Mouse (Mus musculus) liver, embryonic 13.5 days (tissue): Measurements from ENCODE around the gene Mapre1. TPM values are rescaled to one million over a fixed set of nuclear protein-coding genes. Genes with fewer than 3 reads are reported as not detected.
"Not testable (repeated sequence)": the region's sequence is repeated elsewhere in the genome, so short reads cannot be mapped to it uniquely, and the experiment has no call there.

Source experiments
- ATAC-seq: fragments of 200-750 bp; cut with Nextera tagmentation; 2 replicates; pipeline ENCODE4 v1.8.0; 2017; ENCODE audit warnings: low read depth, mild to moderate bottlenecking, moderate number of reproducible peaks, moderate library complexity
- DNase-seq: peaks from one replicate; pipeline ENCODE4 v3.0.0; 2022
- H3K27ac ChIP-seq: fragments of 300-500 bp; sonication (generic); 2 replicates; pipeline ENCODE4 v1.5.1; 2015; ENCODE audit warnings: moderate library complexity, mild to moderate bottlenecking, inconsistent platforms
- H3K27me3 ChIP-seq: fragments of 300-500 bp; sonication (generic); 2 replicates; pipeline ENCODE4 v1.6.1; 2015; ENCODE audit warnings: mild to moderate bottlenecking, inconsistent platforms
- H3K36me3 ChIP-seq: fragments of 300-500 bp; sonication (generic); 2 replicates; pipeline ENCODE4 v1.6.1; 2015; ENCODE audit warnings: mild to moderate bottlenecking, inconsistent platforms
- H3K4me1 ChIP-seq: fragments of 300-500 bp; sonication (generic); replicated peaks from 2 replicates; pipeline ENCODE4 v1.6.1; 2015; ENCODE audit warnings: inconsistent platforms
- H3K4me2 ChIP-seq: fragments of 300-500 bp; sonication (generic); 2 replicates; pipeline ENCODE4 v1.6.1; 2015; ENCODE audit warnings: inconsistent platforms, mild to moderate bottlenecking, moderate library complexity
- H3K4me3 ChIP-seq: fragments of 300-500 bp; sonication (generic); replicated peaks from 2 replicates; pipeline ENCODE4 v1.5.1; 2015; ENCODE audit warnings: mild to moderate bottlenecking, inconsistent platforms
- H3K9ac ChIP-seq: fragments of 300-500 bp; sonication (generic); 2 replicates; pipeline ENCODE4 v1.6.1; 2015; ENCODE audit warnings: mild to moderate bottlenecking, inconsistent platforms
- H3K9me3 ChIP-seq: fragments of 300-500 bp; sonication (generic); replicated peaks from 2 replicates; pipeline ENCODE4 v1.6.1; 2016; ENCODE audit warnings: inconsistent platforms
- WGBS: fragments of 180-500 bp; shearing (Covaris S2); methylation state at CpG from one replicate; pipeline ENCODE4 v1.1.7; 2015; ENCODE audit not compliant: insufficient replicate concordance; 5-methylcytosine and 5-hydroxymethylcytosine counted together
- polyA plus RNA-seq: library from polyadenylated mRNA; unstranded; fragments of >200 nt; fragmentation: Nextera tagmentation; extraction: Ambion mirVana; gene quantifications from 2 replicates; pipeline ENCODE4 v1.2.1, GENCODE M21; 2015

Gene Mapre1
- polyA plus RNA-seq, result 161 and 202 TPM in 2 replicates

DNA sequence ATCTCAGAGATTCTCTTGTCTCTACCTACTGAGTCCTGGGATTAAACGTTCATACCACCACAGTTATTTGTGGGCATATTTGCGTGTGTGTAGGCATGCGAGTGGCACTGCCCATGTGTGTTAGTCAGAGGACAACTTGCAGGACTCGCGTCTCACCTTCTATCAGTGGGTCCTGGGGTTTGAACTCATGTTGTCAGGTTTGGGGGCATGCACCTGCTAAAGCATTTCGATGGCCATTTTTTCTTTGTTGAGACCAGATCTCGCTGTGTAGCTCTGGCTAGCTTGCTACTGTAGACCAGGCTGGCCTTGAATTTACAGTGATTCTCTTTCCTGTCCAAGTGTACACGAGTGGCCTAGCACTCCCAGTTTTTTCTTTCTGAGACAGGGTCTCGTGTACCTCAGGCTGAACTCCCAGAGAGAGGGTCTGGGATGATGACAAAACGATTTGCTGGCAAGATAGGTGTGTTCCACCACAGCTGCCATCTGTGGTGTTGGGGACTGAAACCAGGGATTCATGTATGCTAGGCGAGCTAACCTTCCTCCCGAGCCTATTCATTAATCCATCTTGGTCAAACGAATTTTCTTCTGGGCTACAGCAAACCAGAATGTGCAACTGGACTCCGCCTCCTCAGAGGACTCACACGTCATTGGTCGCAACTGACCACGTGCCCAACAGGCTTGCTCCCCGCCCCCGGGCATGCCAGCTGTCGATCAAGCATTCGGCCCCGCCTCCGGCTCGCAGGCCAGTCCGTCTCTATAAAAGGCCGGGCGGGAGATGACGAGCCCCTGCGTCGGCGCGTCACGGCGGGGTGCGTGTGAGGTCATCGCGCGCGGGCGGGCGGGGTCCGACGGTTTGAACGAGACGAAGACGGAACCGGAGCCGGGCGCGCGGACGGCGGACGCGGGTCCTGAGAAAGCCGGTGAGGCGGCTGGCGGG is at the start of gene Mapre1:
TSS of gene Mapre1 (plus strand) at position 775 of the 937 bp plus-strand sequence.
- Histone ChIP-seq H3K4me1 (peaks cover 58% of the 10 kb centered on the region), H3K36me3 (peaks cover 10% of the 10 kb centered on the region), H3K9me3 (no peaks in the 10 kb centered on the region), H3K4me2 (peak within 1 kb of the TSS; percentile 86), H3K4me3 (peak within 1 kb of the TSS; percentile 86), H3K27me3 (no peaks in the 10 kb centered on the region), H3K27ac (peak within 1 kb of the TSS; percentile 92), H3K9ac (peak within 1 kb of the TSS; percentile 96)
- DNase-seq (peak; percentile 100), ATAC-seq (peak; percentile 96)
- 9% methylated on average over 58 of the region's 58 CpGs for WGBS

DNA sequence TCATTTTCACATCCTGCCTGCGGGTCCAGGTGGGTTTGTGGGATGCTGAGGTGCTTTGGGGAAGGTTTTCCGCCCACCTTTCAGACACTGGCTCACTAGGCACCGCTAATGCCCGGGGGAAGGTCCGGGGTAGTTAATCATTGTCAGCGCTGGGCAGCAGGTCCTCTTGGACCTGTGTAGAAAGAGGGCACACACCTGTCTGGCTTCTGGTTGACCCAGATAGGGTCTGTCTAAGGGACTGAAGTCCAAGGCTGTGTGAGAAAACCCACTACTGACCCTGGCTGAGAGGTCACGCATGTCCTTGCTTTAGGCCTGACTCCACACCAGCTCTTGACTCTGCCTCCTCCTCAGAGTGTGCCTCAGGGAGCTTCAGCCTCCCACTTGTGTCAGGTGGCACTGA is 47.7 kb upstream of the Mapre1 start:
- not testable (repeated sequence) for H3K4me1 ChIP-seq, H3K27ac ChIP-seq, H3K9ac ChIP-seq, H3K4me3 ChIP-seq, DNase-seq, H3K27me3 ChIP-seq, H3K4me2 ChIP-seq, H3K9me3 ChIP-seq, H3K36me3 ChIP-seq
- peak; percentile 47; the same call in 1 of the 2 replicates for ATAC-seq
- WGBS, result 76% methylated on average over 7 of the region's 7 CpGs

DNA sequence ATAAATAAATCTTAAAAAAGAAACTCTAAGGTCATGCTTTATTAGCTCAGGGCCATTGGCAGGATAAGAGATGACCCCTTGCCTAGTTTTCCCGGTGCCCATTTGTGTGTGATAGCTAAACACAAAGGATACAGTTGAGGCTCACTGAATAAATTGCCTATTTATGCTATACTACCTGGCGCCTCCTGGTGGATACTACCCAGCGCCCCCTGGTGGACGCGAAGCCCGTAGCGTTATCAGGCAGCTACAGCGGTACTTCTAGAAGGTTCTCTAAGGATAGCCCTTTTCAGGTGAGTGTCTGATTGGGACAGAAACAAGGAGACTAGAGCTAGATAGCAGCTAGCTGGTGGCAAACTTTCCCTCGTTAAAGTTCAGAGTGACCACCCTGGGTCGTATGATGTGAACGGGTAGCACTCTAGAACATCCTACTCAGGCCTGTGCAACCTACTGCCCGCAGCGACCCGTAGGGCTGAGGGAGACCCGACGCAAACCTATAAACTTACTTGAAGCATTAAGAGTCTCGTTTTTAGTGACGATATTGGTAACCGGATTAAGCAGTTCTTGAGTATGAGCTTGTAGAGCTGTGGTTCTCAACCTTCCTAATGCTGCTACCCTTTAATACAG is 46.5 kb upstream of the Mapre1 start:
- no peaks in the 10 kb centered on the region for H3K4me1 ChIP-seq
- 0 out of 2 replicates have a peak, but pooled peaks have one; percentile 23 for ATAC-seq
- no peak overlapping the region for H3K9ac ChIP-seq
- DNase-seq, result peak; percentile 58
- no peak overlapping the region for H3K27ac ChIP-seq
- 50% methylated on average over 19 of the region's 19 CpGs for WGBS
- H3K4me2 ChIP-seq, result no peak overlapping the region
- H3K36me3 ChIP-seq, result no peaks in the 10 kb centered on the region
- no peaks in the 10 kb centered on the region for H3K9me3 ChIP-seq
- no peak overlapping the region for H3K4me3 ChIP-seq
- no peaks in the 10 kb centered on the region for H3K27me3 ChIP-seq

DNA sequence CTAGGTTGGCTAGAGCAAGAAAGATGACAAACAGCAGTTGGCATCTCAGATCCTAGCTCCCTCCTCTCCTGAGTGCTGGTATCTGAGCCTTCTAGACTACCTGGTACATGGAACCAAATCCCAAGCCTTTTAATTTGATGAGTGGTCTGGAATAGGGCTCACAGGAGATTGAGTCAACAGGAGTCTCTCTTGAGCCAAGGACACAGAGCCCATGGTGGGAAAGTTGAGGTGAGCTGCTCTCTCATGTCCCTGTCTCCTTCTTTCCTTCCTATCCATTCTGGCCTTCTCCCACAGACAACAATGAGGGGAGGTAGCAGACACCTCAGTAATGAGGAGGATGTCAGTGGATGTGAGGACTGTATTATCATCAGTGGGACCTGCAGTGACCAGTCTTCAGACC is 44.7 kb upstream of the Mapre1 start, which contains the start of gene Dnmt3c:
TSS of gene Dnmt3c (plus strand) at position 301 of the 400 bp plus-strand sequence.
- Histone ChIP-seq H3K4me1 (no peaks in the 10 kb centered on the region), H3K4me3 (no peak within 1 kb of the TSS), H3K9me3 (no peaks in the 10 kb centered on the region), H3K4me2 (no peak within 1 kb of the TSS), H3K36me3 (no peaks in the 10 kb centered on the region), H3K27ac (no peak within 1 kb of the TSS), H3K27me3 (no peaks in the 10 kb centered on the region), H3K9ac (no peak within 1 kb of the TSS)
- ATAC-seq (no peak), DNase-seq (no peak)

DNA sequence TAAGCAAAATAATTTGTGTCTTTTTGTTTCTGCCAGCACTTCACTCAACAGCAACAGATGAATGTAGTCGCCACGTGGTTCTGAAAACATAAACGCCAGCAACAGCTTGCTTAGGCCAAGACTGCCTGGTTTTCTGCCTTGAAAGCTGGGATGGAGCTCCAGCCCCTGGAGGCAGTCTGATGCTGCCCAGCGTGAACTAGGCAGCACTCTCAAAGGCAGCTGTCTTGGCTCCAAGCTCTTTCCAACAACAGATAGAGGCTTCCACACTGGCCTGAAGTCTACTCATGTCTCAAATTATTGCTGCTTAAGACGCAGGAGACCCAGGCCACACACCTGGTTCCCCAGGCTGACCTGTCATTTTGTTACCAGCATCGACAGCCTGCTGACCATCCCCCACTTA is 37.7 kb upstream of the Mapre1 start:
- no peak overlapping the region for H3K9ac ChIP-seq
- H3K4me1 ChIP-seq, result no peaks in the 10 kb centered on the region
- no peaks in the 10 kb centered on the region for H3K27me3 ChIP-seq
- H3K36me3 ChIP-seq, result no peaks in the 10 kb centered on the region
- no peaks in the 10 kb centered on the region for H3K9me3 ChIP-seq
- WGBS, result 54% methylated on average over 6 of the region's 6 CpGs
- DNase-seq (no peak), ATAC-seq (no peak)
- no peak overlapping the region for H3K27ac ChIP-seq
- H3K4me3 ChIP-seq, result no peak overlapping the region
- H3K4me2 ChIP-seq, result no peak overlapping the region

DNA sequence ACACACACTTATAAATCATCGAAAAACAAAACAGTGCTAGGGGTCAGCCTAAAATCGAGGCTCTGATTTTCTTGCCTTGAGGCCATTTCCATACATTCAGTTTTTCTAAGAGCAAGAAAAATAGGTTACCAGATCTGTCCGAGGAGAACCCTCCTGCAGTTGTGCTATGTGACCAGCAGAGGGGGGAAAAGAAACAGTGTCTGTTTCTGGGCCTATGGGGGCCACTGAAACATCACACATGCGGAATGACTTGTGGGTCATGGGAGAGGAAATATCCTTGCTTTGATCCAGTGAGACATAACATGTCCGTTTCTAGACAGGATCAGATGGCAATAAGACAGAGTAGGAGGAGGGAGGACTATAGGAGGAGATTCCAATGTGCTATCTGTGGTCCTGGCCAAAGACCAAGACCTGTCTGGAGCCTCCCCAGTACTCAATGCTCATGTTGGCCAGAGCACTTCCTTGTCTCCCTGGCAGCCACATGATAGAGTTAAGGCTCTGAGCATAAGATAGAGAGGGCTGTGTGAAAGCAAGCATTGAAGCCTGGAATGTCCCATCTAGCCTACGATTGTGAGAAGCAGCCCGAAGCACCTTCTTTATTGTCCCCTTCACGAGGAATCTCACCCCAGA is 30.3 kb upstream of the Mapre1 start:
- no peaks in the 10 kb centered on the region for H3K9me3 ChIP-seq
- H3K27me3 ChIP-seq, result no peaks in the 10 kb centered on the region
- 31% methylated on average over 8 of the region's 8 CpGs for WGBS
- DNase-seq (no peak), ATAC-seq (no peak)
- H3K27ac ChIP-seq, result no peak overlapping the region
- H3K4me2 ChIP-seq, result no peak overlapping the region
- H3K36me3 ChIP-seq, result no peaks in the 10 kb centered on the region
- H3K4me1 ChIP-seq, result peaks cover 25% of the 10 kb centered on the region
- no peak overlapping the region for H3K4me3 ChIP-seq
- H3K9ac ChIP-seq, result no peak overlapping the region

DNA sequence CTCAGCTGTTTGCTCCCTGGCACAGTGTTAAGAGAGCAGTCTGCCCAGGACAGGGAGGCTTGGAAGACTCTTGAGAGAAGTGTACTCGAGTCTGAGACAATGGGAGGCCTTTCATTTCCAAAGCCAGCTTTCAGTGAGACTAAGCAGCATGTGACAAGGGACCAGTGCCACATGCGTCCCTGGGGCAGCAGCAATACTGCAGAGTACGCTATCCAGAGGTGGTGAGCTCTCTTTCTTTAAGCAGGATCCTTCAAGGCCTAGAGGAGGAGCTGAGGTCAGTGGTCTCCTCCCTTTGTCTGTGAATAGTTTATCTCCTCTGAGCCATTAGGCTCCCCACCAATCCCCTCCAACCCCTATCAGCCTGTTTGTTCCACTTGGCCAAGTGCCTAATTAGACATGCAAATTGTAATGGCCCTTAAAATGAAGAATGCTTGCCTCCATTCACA is 28.4 kb upstream of the Mapre1 start:
- no peak for DNase-seq
- ATAC-seq, result peak; percentile 84
- H3K9ac ChIP-seq, result peak overlapping the region; percentile 3; the same call in 1 of the 2 replicates
- H3K9me3 ChIP-seq, result no peaks in the 10 kb centered on the region
- no peaks in the 10 kb centered on the region for H3K27me3 ChIP-seq
- H3K36me3 ChIP-seq, result no peaks in the 10 kb centered on the region
- WGBS, result 46% methylated on average over 3 of the region's 3 CpGs
- no peak overlapping the region for H3K4me2 ChIP-seq
- peak overlapping the region; percentile 40 for H3K27ac ChIP-seq
- H3K4me1 ChIP-seq, result peaks cover 36% of the 10 kb centered on the region
- H3K4me3 ChIP-seq, result no peak overlapping the region

DNA sequence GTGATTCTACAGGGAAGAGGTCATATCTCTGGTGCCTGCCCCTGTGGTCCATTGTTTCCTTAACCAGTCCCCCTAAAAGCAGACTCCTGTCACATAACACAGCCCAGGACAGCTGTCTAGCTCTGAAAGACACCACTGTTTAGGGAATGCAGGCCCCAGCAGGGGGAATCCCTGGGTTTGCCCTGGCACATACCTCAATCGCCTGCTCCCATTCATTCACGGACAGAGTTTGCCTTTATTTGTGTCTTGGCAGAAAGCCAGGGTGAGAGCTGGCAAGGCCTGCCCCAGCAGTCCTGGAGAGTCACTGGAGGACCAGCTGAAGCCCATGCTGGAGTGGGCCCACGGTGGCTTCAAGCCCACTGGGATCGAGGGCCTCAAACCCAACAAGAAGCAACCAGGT is 27.8 kb upstream of the Mapre1 start:
- H3K36me3 ChIP-seq, result no peaks in the 10 kb centered on the region
- peaks cover 39% of the 10 kb centered on the region for H3K4me1 ChIP-seq
- no peaks in the 10 kb centered on the region for H3K27me3 ChIP-seq
- no peaks in the 10 kb centered on the region for H3K9me3 ChIP-seq
- peak overlapping the region; percentile 40; the same call in 1 of the 2 replicates for H3K27ac ChIP-seq
- no peak for DNase-seq
- no peak overlapping the region for H3K4me2 ChIP-seq
- no peak overlapping the region for H3K9ac ChIP-seq
- 65% methylated on average over 4 of the region's 4 CpGs for WGBS
- ATAC-seq, result no peak
- H3K4me3 ChIP-seq, result no peak overlapping the region

DNA sequence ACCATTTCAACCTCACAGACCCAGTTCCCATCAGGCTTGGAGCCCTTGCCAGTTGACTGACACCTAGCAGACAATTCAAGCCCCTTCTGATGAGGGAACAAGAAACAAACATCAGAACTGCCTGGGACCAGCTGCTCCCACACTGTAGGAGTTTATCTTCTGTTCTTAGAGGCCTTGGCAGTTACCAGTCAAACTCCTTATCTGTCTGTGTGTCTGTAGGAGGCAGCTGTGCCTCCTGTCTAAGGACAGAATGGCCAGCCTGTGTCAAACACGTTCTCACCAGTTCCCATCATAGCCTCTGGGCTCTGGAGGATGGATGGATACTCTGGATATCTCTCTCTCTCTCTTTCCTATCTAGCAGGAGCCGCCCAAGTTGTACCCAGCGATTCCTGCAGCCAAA is 23.2 kb upstream of the Mapre1 start:
- not testable (repeated sequence) for H3K9ac ChIP-seq
- peak; percentile 88 for ATAC-seq
- peak overlapping the region; percentile 55 for H3K27ac ChIP-seq

DNA sequence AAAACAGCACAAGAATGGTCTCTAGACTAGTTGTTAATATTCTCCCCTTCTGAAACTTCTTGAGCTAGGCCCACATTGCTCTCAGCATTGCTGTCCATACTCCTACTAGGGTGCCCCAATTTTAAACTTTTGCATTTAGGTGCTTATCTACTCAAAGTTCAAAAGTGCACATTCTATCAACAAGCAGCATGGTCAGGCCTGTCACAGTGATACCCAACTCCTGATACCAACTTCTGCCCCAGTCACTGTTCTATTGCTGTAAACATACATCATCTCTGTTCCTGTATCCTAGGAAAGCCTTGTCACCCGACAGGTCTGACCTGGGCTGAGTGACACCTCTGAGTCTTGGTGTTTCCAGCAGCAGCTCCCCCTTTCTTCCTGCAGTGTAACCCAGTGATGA is 18.0 kb upstream of the Mapre1 start:
- DNase-seq (no peak), ATAC-seq (peak; percentile 55)
- Histone ChIP-seq H3K27ac (peak overlapping the region; percentile 54), H3K9me3 (no peaks in the 10 kb centered on the region), H3K4me1 (peaks cover 46% of the 10 kb centered on the region), H3K9ac (no peak overlapping the region), H3K36me3 (no peaks in the 10 kb centered on the region), H3K4me3 (no peak overlapping the region), H3K27me3 (no peaks in the 10 kb centered on the region), H3K4me2 (no peak overlapping the region)
- WGBS, result 47% methylated on average over 1 of the region's 1 CpGs

More for the DNA sequence above, 23.2 kb upstream of the Mapre1 start:
- not testable (repeated sequence) for H3K9me3 ChIP-seq, H3K27me3 ChIP-seq, H3K4me2 ChIP-seq, H3K4me3 ChIP-seq, H3K36me3 ChIP-seq, DNase-seq
- peaks cover 39% of the 10 kb centered on the region for H3K4me1 ChIP-seq
- WGBS, result 31% methylated on average over 3 of the region's 3 CpGs

DNA sequence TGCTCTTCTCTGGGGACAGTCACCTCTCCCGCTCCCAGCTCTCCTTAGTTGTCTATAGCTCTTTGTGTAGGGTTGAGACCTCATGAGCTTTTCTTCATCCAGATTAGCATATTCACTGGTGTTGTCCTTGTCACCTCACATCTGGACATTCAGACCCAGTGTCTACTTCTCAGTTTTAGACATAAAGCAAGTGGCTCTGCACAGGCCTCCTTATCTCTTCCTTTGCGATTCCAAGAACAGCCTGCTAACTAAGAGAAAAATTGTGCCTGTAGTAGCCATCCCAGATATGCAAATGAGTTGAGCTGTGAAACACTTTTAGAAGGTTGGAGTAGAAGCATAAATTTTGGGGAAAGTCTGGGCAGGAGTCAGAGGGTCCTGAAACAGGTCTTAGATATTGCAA is 16.6 kb upstream of the Mapre1 start:
- no peaks in the 10 kb centered on the region for H3K27me3 ChIP-seq

More for the DNA sequence above, 16.6 kb upstream of the Mapre1 start:
- Histone ChIP-seq H3K4me1 (peaks cover 34% of the 10 kb centered on the region), H3K9me3 (no peaks in the 10 kb centered on the region), H3K27ac (peak overlapping the region; percentile 80), H3K36me3 (no peaks in the 10 kb centered on the region), H3K4me3 (no peak overlapping the region), H3K4me2 (peak overlapping the region; percentile 44), H3K9ac (peak overlapping the region; percentile 36; the same call in 1 of the 2 replicates)
- DNase-seq, result peak; percentile 48
- 7% methylated on average over 2 of the region's 2 CpGs for WGBS
- ATAC-seq, result peak; percentile 89
